Mouse (Mus musculus) liver, embryonic 13.5 days (tissue): ENCODE data around the gene Hoxa2. TPM values are rescaled to one million over a fixed set of nuclear protein-coding genes. Genes with fewer than 3 reads are reported as not detected.

ENCODE experiments used
- ATAC-seq: fragments of 200-750 bp; cut with Nextera tagmentation; 2 replicates; pipeline ENCODE4 v1.8.0; 2017; ENCODE audit warnings: low read depth, mild to moderate bottlenecking, moderate number of reproducible peaks, moderate library complexity
- DNase-seq: peaks from one replicate; pipeline ENCODE4 v3.0.0; 2022
- H3K27ac ChIP-seq: fragments of 300-500 bp; sonication (generic); 2 replicates; pipeline ENCODE4 v1.5.1; 2015; ENCODE audit warnings: moderate library complexity, mild to moderate bottlenecking, inconsistent platforms
- H3K27me3 ChIP-seq: fragments of 300-500 bp; sonication (generic); 2 replicates; pipeline ENCODE4 v1.6.1; 2015; ENCODE audit warnings: mild to moderate bottlenecking, inconsistent platforms
- H3K36me3 ChIP-seq: fragments of 300-500 bp; sonication (generic); 2 replicates; pipeline ENCODE4 v1.6.1; 2015; ENCODE audit warnings: mild to moderate bottlenecking, inconsistent platforms
- H3K4me1 ChIP-seq: fragments of 300-500 bp; sonication (generic); replicated peaks from 2 replicates; pipeline ENCODE4 v1.6.1; 2015; ENCODE audit warnings: inconsistent platforms
- H3K4me2 ChIP-seq: fragments of 300-500 bp; sonication (generic); 2 replicates; pipeline ENCODE4 v1.6.1; 2015; ENCODE audit warnings: inconsistent platforms, mild to moderate bottlenecking, moderate library complexity
- H3K4me3 ChIP-seq: fragments of 300-500 bp; sonication (generic); replicated peaks from 2 replicates; pipeline ENCODE4 v1.5.1; 2015; ENCODE audit warnings: mild to moderate bottlenecking, inconsistent platforms
- H3K9ac ChIP-seq: fragments of 300-500 bp; sonication (generic); 2 replicates; pipeline ENCODE4 v1.6.1; 2015; ENCODE audit warnings: mild to moderate bottlenecking, inconsistent platforms
- H3K9me3 ChIP-seq: fragments of 300-500 bp; sonication (generic); replicated peaks from 2 replicates; pipeline ENCODE4 v1.6.1; 2016; ENCODE audit warnings: inconsistent platforms
- WGBS: fragments of 180-500 bp; shearing (Covaris S2); methylation state at CpG from one replicate; pipeline ENCODE4 v1.1.7; 2015; ENCODE audit not compliant: insufficient replicate concordance; 5-methylcytosine and 5-hydroxymethylcytosine counted together
- polyA plus RNA-seq: library from polyadenylated mRNA; unstranded; fragments of >200 nt; fragmentation: Nextera tagmentation; extraction: Ambion mirVana; gene quantifications from 2 replicates; pipeline ENCODE4 v1.2.1, GENCODE M21; 2015

The Hoxa2 gene
- polyA plus RNA-seq, 1 experiment from 2014 or later = 0.63 TPM

DNA sequence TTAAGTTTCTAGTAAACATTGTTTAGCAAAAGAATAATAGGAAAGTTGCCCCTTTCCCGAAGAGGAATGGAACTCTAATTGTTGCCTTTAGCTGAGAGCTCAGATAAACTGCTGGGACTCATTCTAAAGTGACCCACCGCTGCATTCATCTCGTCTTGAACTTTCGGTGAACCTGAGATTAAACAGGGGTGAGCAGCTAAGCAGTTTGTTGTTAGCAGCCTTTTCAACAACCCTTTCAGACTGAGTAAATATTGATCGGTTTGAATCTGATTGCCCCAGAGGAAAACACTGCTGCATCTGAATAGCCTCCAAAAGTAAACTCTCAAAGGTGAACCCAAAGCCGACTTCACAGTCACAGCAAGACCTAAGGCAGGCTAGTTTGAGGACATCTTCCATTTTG lies 11.4 kb downstream of the Hoxa2 start:
- ATAC-seq (no peak), DNase-seq (no peak)
- Histone ChIP-seq H3K36me3 (no peaks in the 10 kb centered on the region), H3K27me3 (peaks cover 92% of the 10 kb centered on the region), H3K4me1 (0 out of 2 replicates have a peak, but pooled peaks cover under 1% of the 10 kb centered on the region), H3K4me3 (no peak overlapping the region), H3K4me2 (no peak overlapping the region), H3K9me3 (no peaks in the 10 kb centered on the region), H3K27ac (no peak overlapping the region), H3K9ac (no peak overlapping the region)
- WGBS = 10% methylated on average over 6 of the region's 6 CpGs

DNA sequence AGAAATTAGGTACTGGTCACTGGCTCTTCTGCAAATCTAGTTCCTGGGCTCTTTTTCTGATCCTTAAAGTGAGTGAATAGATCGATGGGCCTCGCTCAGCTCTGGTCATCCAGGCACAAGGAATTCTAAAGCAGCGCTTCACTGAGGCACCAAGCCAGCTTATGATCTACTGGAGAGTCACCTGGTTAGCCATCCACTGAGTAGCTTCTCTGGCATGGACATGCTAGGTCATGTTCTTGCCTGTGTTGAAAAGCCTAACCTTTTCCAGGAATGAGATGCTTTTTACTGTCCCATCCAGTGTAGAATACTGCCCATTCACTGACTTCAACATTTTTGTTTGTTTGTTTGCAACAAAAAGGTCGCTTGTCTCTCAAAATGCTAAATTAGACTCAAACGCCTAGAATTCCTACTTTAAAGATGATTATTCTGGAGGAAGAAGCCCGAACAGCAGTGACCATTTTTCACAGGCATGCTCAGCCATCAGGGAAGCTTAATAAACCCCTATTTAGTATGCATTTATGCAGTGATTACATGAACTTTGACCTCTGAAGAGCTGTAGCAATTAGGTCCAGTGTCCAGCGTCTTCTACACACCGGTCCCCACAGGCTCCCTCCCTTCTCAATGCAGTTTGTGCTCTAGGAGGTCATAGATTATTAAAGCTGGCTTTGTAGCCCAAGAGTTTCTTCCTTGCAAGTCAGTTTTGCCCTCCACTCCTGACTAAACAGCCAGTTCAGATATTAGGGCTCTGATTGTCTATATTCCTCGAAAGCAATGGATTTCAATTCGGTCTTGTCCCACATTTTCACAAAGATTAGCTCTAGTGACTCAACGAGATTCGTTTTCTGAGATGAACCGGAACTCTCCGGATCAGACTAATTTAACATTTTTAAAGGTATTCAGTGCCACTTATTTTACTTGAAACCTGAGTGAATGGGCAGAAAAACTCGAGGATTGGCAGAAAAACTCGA lies 12.1 kb downstream of the Hoxa2 start:
- ATAC-seq = no peak
- no peak overlapping the region for H3K4me3 ChIP-seq
- no peaks in the 10 kb centered on the region for H3K4me1 ChIP-seq
- WGBS = 17% methylated on average over 16 of the region's 16 CpGs
- H3K9me3 ChIP-seq = no peaks in the 10 kb centered on the region
- H3K4me2 ChIP-seq = no peak overlapping the region
- no peak overlapping the region for H3K9ac ChIP-seq
- peaks cover 85% of the 10 kb centered on the region for H3K27me3 ChIP-seq
- no peaks in the 10 kb centered on the region for H3K36me3 ChIP-seq
- no peak overlapping the region for H3K27ac ChIP-seq
- no peak for DNase-seq

DNA sequence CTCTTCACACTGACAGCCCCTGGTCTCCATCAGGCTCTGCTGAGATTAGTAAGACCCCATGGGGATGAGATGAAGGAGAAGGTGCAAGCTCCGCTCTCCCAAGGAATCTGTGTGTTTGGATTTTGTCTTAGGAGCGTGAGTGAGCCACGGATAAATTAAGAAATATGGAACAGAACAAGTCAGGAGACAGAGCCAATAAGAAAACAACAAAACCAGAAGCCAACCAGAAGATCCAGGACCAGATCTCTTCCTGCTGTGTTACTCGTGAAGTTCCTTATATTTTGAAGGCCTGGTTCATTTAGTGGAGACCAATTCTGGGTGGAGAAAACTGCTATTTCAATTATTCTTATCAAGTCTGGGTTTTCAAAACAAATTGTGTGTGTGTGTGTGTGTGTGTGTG lies 13.1 kb downstream of the Hoxa2 start:
- H3K4me1 ChIP-seq = no peaks in the 10 kb centered on the region
- H3K9me3 ChIP-seq = no peaks in the 10 kb centered on the region
- ATAC-seq (no peak), DNase-seq (no peak)
- H3K9ac ChIP-seq = no peak overlapping the region
- 18% methylated on average over 4 of the region's 4 CpGs for WGBS
- no peak overlapping the region for H3K4me2 ChIP-seq
- peaks cover 82% of the 10 kb centered on the region for H3K27me3 ChIP-seq
- no peak overlapping the region for H3K27ac ChIP-seq
- H3K4me3 ChIP-seq = no peak overlapping the region
- H3K36me3 ChIP-seq = no peaks in the 10 kb centered on the region

DNA sequence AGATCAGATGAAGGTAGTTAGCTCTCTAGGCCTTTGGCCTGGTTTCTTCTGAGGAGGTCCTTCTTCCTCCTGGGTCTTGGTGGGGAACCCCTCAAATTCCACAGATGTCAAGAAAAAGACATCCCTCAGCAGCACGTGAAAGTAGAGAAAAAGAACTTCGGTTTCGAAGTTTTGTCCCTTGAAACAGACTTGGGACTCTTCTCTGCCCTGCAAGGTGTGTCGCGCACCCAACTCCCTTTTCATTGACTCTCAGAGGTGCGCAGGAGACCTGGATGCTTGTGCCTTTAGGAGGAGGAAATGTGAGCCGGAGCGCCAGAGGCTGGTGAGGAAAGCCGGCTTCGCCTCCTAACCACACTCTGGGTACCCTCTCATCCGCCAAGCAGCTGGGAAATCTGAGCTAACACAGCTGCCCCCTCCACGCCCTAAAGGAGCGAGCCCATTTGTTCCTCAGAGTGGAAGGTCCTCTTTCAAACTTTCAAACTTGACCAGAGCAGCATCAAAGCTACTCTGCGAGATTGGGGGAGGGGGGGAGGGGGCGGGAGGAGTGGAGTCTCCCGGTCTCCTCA lies 14.1 kb downstream of the Hoxa2 start:
- H3K4me1 ChIP-seq = no peaks in the 10 kb centered on the region
- H3K27me3 ChIP-seq = peaks cover 75% of the 10 kb centered on the region
- no peak overlapping the region for H3K4me3 ChIP-seq
- H3K27ac ChIP-seq = no peak overlapping the region
- ATAC-seq (no peak), DNase-seq (no peak)
- H3K9me3 ChIP-seq = no peaks in the 10 kb centered on the region
- no peaks in the 10 kb centered on the region for H3K36me3 ChIP-seq
- no peak overlapping the region for H3K9ac ChIP-seq
- WGBS = 7% methylated on average over 16 of the region's 16 CpGs
- no peak overlapping the region for H3K4me2 ChIP-seq

DNA sequence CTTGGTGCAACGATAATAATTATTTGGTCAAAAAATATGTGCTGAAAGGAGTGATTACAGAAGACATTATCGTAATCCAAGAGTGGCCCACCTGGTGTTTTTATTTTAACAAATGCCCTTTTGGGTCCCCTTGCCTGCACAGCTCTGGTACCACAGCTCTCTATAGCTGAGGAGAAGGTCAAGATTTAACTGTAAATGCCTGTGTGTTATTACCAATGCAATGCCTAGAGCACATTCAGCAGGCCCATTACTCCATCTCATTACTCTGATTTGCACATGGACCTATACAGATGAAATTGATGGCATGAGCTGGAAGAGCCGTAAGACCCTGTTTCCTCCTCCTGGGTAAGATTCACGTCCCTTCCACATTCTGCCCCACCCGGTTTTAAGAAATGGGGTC lies 25.5 kb downstream of the Hoxa2 start:
- DNase-seq (no peak), ATAC-seq (no peak)
- Histone ChIP-seq H3K36me3 (no peaks in the 10 kb centered on the region), H3K27ac (no peak overlapping the region), H3K9me3 (no peaks in the 10 kb centered on the region), H3K4me1 (no peaks in the 10 kb centered on the region), H3K4me2 (no peak overlapping the region), H3K27me3 (0 out of 2 replicates have a peak, but pooled peaks cover 2% of the 10 kb centered on the region), H3K4me3 (no peak overlapping the region), H3K9ac (no peak overlapping the region)
- WGBS = 67% methylated on average over 5 of the region's 5 CpGs

DNA sequence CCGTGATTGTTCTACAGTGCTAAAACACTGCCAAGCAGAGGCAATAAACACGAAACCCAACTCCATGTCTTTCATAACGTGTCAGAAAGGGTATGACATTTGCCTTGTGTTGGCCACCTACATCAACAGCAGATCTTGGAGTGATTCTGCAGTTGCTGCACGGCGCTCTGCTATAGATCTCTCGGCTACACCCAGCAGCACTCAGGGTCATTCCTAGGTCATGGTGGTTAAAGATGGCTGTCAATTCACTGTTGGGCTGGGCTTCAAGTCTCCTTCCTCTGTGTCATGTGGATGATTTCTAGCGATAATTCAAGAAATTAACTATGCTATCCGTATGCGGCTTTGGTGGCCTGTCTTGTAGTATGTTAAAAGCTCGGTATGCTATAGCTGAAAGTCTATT lies 26.1 kb downstream of the Hoxa2 start:
- no peak overlapping the region for H3K9ac ChIP-seq
- H3K27ac ChIP-seq = no peak overlapping the region
- H3K27me3 ChIP-seq = 0 out of 2 replicates have a peak, but pooled peaks cover 2% of the 10 kb centered on the region
- no peak overlapping the region for H3K4me3 ChIP-seq
- no peaks in the 10 kb centered on the region for H3K9me3 ChIP-seq
- H3K4me1 ChIP-seq = no peaks in the 10 kb centered on the region
- no peaks in the 10 kb centered on the region for H3K36me3 ChIP-seq
- no peak overlapping the region for H3K4me2 ChIP-seq
- DNase-seq = no peak
- ATAC-seq = no peak
- 69% methylated on average over 10 of the region's 10 CpGs for WGBS

DNA sequence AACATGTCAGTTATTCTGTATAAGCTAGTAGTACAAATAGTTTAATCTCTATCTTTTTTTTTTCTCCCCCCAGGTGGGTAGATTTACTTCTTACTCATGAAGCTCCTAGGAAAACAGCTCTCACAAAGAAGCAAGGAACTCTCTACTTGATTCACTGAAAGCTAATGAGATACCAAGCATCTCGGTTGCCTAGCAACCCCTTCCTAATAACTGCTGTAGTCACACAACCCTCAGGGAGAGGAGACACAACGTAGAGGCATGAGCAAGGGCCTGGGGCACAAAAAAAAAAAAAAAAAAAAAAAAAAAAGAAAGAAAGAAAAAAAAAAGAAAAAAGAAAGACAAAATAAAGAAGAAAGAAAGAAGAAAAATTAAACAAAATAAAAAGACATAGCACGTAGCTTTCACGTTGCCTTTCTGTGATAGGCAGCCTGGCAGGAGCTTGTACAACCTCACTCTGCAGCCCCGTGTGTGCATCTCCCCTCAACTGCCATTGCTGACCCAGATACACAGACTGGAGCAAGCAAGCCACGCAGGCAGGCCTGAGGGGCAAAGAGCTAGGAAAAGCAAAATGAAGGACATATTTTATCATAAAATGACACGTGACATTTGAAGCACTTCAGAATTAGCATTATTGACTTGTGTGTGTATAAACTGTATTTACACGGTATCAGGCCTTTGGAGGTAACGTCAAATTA lies 26.6 kb downstream of the Hoxa2 start:
- Histone ChIP-seq H3K9me3 (no peaks in the 10 kb centered on the region), H3K36me3 (no peaks in the 10 kb centered on the region), H3K9ac (no peak overlapping the region), H3K27me3 (0 out of 2 replicates have a peak, but pooled peaks cover under 1% of the 10 kb centered on the region), H3K4me2 (no peak overlapping the region), H3K4me1 (no peaks in the 10 kb centered on the region), H3K4me3 (no peak overlapping the region), H3K27ac (no peak overlapping the region)
- DNase-seq = no peak
- 61% methylated on average over 9 of the region's 9 CpGs for WGBS
- no peak for ATAC-seq

DNA sequence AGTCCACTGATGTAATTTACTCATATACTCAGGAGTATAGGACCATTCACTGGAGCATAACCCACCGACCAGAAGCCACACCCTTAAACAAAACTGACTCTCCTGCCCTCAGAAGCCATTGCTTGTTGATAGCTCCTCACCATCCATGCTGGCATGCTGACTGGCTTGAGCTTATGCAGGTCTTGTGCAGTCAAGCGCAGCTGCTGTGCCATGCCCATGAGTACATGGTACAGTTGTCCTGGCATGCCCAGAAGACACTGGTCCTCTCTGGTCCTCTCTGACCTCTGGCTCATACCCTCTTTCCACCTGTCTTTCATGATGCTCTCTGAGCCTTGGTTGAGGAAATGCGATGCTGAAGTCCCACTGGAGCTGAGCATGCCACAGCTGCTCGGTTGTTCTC lies 41.0 kb downstream of the Hoxa2 start:
- H3K36me3 ChIP-seq = no peaks in the 10 kb centered on the region
- no peak for DNase-seq
- no peak overlapping the region for H3K27ac ChIP-seq
- H3K4me3 ChIP-seq = no peak overlapping the region
- H3K4me2 ChIP-seq = no peak overlapping the region
- no peak for ATAC-seq
- peaks cover 7% of the 10 kb centered on the region; the same call in 1 of the 2 replicates for H3K27me3 ChIP-seq
- H3K9ac ChIP-seq = no peak overlapping the region
- 54% methylated on average over 4 of the region's 4 CpGs for WGBS
- H3K4me1 ChIP-seq = no peaks in the 10 kb centered on the region
- H3K9me3 ChIP-seq = no peaks in the 10 kb centered on the region; the same call in 1 of the 2 replicates

DNA sequence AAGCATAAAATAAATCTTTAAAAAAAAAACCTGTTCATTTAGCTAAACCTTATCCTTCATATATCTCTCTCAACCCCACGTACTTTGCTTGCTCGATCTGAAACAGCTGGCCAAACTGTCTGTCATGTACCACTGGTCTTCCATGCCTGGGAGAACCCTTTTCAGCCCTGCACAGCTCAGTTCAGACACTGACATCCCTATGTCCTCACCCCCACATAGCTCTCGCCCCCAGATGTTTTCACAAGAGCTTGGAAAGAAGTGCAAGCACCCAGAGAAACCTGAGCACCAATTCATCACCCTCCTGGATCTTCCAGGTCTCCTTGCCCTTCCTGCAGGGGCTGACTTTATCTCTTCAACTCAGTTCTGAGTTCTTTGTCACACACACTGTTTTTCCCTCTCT lies 43.5 kb downstream of the Hoxa2 start:
- no peaks in the 10 kb centered on the region for H3K9me3 ChIP-seq
- no peak overlapping the region for H3K27ac ChIP-seq
- WGBS = 33% methylated on average over 3 of the region's 3 CpGs
- peaks cover 10% of the 10 kb centered on the region; the same call in 1 of the 2 replicates for H3K27me3 ChIP-seq
- DNase-seq (no peak), ATAC-seq (no peak)
- no peaks in the 10 kb centered on the region for H3K4me1 ChIP-seq
- H3K4me3 ChIP-seq = no peak overlapping the region
- no peak overlapping the region for H3K4me2 ChIP-seq
- H3K9ac ChIP-seq = no peak overlapping the region
- no peaks in the 10 kb centered on the region for H3K36me3 ChIP-seq

DNA sequence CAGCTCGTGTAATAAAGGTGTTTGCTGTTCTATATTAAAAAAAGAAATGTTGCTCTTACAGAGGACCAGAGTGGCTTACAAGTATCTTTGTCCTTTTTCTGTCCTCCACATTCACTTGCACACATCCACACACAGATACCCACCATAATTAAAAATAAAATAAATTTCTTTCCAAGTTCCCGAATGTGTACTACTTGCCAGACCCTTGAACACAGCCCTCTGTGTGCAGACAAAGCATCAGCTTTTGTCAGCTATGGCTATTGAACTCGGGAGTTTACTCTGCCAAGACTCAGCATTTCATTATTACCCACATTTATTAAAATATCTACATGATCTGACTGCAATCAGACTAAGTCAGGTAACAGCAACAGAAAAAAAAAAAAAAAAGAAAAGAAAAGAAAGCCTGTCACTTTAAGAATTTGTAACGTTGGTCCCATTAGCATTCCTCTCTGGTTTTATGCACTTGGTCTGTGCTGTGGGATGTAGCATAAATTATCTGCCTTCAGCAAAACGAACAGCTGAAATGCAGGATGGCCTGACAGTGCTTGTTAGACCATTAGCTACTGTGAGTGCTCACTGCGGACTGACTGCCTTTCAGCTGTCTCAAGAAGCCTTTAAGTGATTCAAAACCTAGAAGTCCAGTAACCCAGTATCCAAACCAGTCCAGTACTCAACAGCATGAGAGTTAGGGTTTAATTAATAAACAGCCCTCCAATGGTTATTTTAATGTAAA lies 45.6 kb downstream of the Hoxa2 start:
- Histone ChIP-seq H3K4me2 (no peak overlapping the region), H3K27ac (no peak overlapping the region), H3K9ac (no peak overlapping the region), H3K27me3 (peaks cover 18% of the 10 kb centered on the region; the same call in 1 of the 2 replicates), H3K4me1 (0 out of 2 replicates have a peak, but pooled peaks cover 4% of the 10 kb centered on the region), H3K4me3 (no peak overlapping the region), H3K36me3 (no peaks in the 10 kb centered on the region), H3K9me3 (no peaks in the 10 kb centered on the region)
- WGBS = 37% methylated on average over 6 of the region's 6 CpGs
- no peak for DNase-seq
- no peak for ATAC-seq

DNA sequence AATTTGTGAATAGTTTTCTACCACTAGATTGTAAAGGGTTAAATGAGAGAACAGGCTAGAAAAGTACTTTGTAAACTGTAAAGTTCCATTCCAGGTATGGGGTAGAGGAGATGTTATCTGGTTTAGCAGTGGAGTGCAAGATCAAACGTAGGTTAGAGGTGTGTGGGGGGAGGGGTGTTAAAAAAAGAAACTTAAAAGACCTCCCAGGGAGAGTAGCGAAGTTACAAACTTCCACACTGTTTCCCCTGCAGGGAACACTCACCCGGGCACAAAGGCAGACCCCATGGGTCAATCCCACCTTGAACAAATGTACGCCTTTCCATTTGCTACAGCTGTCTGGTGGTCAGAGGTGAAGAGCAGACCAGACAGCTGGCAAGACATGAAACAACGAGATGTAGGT lies 48.7 kb downstream of the Hoxa2 start:
- Histone ChIP-seq H3K9ac (no peak overlapping the region), H3K9me3 (no peaks in the 10 kb centered on the region), H3K36me3 (no peaks in the 10 kb centered on the region), H3K4me1 (0 out of 2 replicates have a peak, but pooled peaks cover 4% of the 10 kb centered on the region), H3K4me2 (no peak overlapping the region), H3K27ac (no peak overlapping the region), H3K4me3 (no peak overlapping the region), H3K27me3 (peaks cover 19% of the 10 kb centered on the region)
- 13% methylated on average over 5 of the region's 5 CpGs for WGBS
- DNase-seq (no peak), ATAC-seq (no peak)
